Mouse (Mus musculus) forebrain, embryonic 14.5 days (tissue): ENCODE measurements at regions not wholly inside any gene's neighbourhood (a gene's known extent, or its start where the extent isn't known, plus 50 kb on each side); places are given as distances from the start of the nearest gene placed in this dataset.

Source experiments
- ATAC-seq: fragments of 200-750 bp; cut with Nextera tagmentation; 2 replicates; pipeline ENCODE4 v1.8.0; 2017; ENCODE audit warnings: mild to moderate bottlenecking, moderate library complexity
- DNase-seq: peaks from one replicate; pipeline ENCODE4 v3.0.0-alpha.2; 2015; ENCODE audit warnings: low spot score
- H3K27ac ChIP-seq: fragments of 300-500 bp; sonication (generic); 2 replicates; pipeline ENCODE4 v1.5.1; 2014; ENCODE audit warnings: low read depth, mild to moderate bottlenecking, control low read depth, low read length, moderate library complexity
- H3K27me3 ChIP-seq: fragments of 300-500 bp; sonication (generic); replicated peaks from 2 replicates; pipeline ENCODE4 v1.6.1; 2014; ENCODE audit warnings: low read length, control low read depth, mixed read lengths; ENCODE audit not compliant: control insufficient read depth, insufficient read depth
- H3K36me3 ChIP-seq: fragments of 300-500 bp; sonication (generic); 2 replicates; pipeline ENCODE4 v1.6.1; 2014; ENCODE audit warnings: low read length, control low read depth; ENCODE audit not compliant: control insufficient read depth, insufficient read depth
- H3K4me1 ChIP-seq: fragments of 300-500 bp; sonication (generic); 2 replicates; pipeline ENCODE4 v1.6.1; 2014; ENCODE audit warnings: antibody characterized with exemption, low read length, control low read depth; ENCODE audit not compliant: control insufficient read depth, insufficient read depth
- H3K4me2 ChIP-seq: fragments of 300-500 bp; sonication (generic); 2 replicates; pipeline ENCODE4 v1.6.1; 2014; ENCODE audit warnings: mild to moderate bottlenecking, control low read depth, low read length
- H3K4me3 ChIP-seq: fragments of 300-500 bp; sonication (generic); 2 replicates; pipeline ENCODE4 v1.5.1; 2014; ENCODE audit warnings: low read depth, low read length, control low read depth
- H3K9ac ChIP-seq: fragments of 300-500 bp; sonication (generic); 2 replicates; pipeline ENCODE4 v1.6.1; 2014; ENCODE audit warnings: mild to moderate bottlenecking, low read length, control low read depth, moderate library complexity
- H3K9me3 ChIP-seq: fragments of 300-500 bp; sonication (generic); replicated peaks from 2 replicates; pipeline ENCODE4 v1.6.1; 2016; ENCODE audit warnings: low read length, control low read depth, mixed read lengths; ENCODE audit not compliant: control insufficient read depth
- WGBS: fragments of 180-500 bp; shearing (Covaris S2); extraction: QIAGEN DNeasy Blood & Tissue Kit; methylation state at CpG from one replicate; pipeline ENCODE4 v1.1.7; 2014; 5-methylcytosine and 5-hydroxymethylcytosine counted together

GRCm38 (mm10) chr12:57970163-57970562 is 241.4 kb upstream of the Sstr1 start:
- Histone ChIP-seq H3K4me2 (no peak overlapping the region), H3K27ac (no peak overlapping the region), H3K9me3 (no peaks in the 10 kb centered on the region), H3K36me3 (no peaks in the 10 kb centered on the region), H3K9ac (no peak overlapping the region), H3K27me3 (no peaks in the 10 kb centered on the region), H3K4me1 (no peaks in the 10 kb centered on the region), H3K4me3 (no peak overlapping the region)
- ATAC-seq, result no peak
- no peak for DNase-seq
- WGBS, result 84% methylated on average over 4 of the region's 4 CpGs

- no peaks in the 10 kb centered on the region for H3K36me3 ChIP-seq
- WGBS, result 83% methylated on average over 2 of the region's 2 CpGs
- DNase-seq, result no peak
These were observed 239.1 kb upstream of the Sstr1 start for GRCm38 (mm10) chr12:57972484-57972883.

More at GRCm38 (mm10) chr12:57972484-57972883, 239.1 kb upstream of the Sstr1 start:
- no peak for ATAC-seq
- Histone ChIP-seq H3K4me3 (no peak overlapping the region), H3K9me3 (no peaks in the 10 kb centered on the region), H3K4me1 (no peaks in the 10 kb centered on the region), H3K27me3 (no peaks in the 10 kb centered on the region), H3K27ac (no peak overlapping the region), H3K4me2 (no peak overlapping the region), H3K9ac (no peak overlapping the region)
